Mouse (Mus musculus): ENCODE measurements around the gene Pla2g16. TPM values are rescaled to one million over a fixed set of nuclear protein-coding genes. Genes with fewer than 3 reads are reported as not detected.

Gene Pla2g16
- polyA plus RNA-seq (2012; rRNA removed), result 21.1 and 30.7 TPM in 2 replicates

DNA sequence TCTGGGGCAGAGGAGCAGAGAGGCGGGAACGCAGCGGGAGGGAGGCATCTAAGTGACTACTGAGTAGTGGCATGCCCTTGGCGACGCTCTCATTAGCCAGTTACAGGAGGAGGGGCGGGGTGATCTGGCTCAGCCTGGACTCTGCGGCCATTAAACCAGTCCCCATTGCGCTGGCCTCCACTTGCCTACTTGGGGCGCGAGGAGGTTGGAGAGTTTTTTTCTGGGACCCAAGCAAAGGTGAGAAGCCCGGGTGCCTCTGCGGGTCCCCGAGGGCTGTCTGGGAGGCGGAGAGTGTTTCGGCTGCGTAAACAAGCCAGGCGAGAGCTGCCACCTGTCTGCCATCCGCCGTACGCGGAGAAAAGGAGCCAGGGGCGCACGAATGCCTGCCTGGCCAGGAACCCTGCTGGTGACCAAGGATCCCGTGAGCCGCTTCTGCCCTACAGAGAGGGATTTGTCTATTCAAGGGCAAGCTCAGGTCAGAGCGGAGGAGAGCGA lies at the start of gene Pla2g16:
Gene Pla2g16 (plus strand): TSS at position 132 of the 495 bp plus-strand sequence.
- Histone ChIP-seq H3K27me3 (ENCODE audit: control insufficient read depth, insufficient read depth, low read length) (no peaks in the 10 kb centered on the region), H3K27ac (ENCODE audit: control insufficient read depth, insufficient read depth, low read length) (peak within 1 kb of the TSS; percentile 33), H3K4me3 (ENCODE audit: control insufficient read depth, insufficient read depth, low read length) (peak within 1 kb of the TSS; percentile 61), H3K4me1 (replicated peaks; ENCODE audit: control insufficient read depth, insufficient read depth, low read length) (peaks cover 9% of the 10 kb centered on the region), H3K36me3 (ENCODE audit: control insufficient read depth, insufficient read depth, low read length) (no peaks in the 10 kb centered on the region)
- TF ChIP-seq CTCF (IDR thresholded peaks at IDR 0.05; ENCODE audit: borderline replicate concordance, control insufficient read depth, extremely low read depth, insufficient read depth, low read length, poor library complexity) (no peak), POLR2A (IDR thresholded peaks at IDR 0.05; ENCODE audit: control insufficient read depth, extremely low read depth, insufficient read depth, low read length, poor library complexity) (no peak)
- under 1% methylated on average over 27 of the region's 27 CpGs for WGBS
- DNase-seq, result peak; percentile 72

DNA sequence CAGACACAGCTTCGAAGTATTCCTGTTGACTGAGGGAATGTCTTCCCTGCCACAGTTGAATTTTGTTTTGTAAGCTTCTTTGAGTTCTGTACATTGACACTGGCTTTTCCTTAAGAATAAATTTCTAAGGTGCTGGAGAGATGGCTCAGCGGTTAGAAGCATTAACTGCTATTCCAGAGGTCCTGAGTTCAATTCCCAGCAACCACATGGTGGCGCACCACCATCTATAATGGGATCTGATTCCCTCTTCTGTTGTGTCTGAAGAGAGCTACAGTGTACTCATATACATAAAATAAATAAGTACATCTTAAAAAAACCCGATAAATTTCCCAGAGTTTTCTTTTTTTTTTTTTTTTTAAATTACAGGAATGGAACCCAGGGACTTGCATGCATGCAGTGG lies 49.2 kb upstream of the Pla2g16 start:
- 93% methylated on average over 4 of the region's 4 CpGs for WGBS
- TF ChIP-seq POLR2A (IDR thresholded peaks at IDR 0.05; ENCODE audit: control insufficient read depth, extremely low read depth, insufficient read depth, low read length, poor library complexity), result no peak
- TF ChIP-seq CTCF (IDR thresholded peaks at IDR 0.05; ENCODE audit: borderline replicate concordance, control insufficient read depth, extremely low read depth, insufficient read depth, low read length, poor library complexity), result no peak
- DNase-seq, result peak; percentile 23
- Histone ChIP-seq H3K27me3 (ENCODE audit: control insufficient read depth, insufficient read depth, low read length) (no peaks in the 10 kb centered on the region), H3K4me1 (replicated peaks; ENCODE audit: control insufficient read depth, insufficient read depth, low read length) (no peaks in the 10 kb centered on the region), H3K27ac (ENCODE audit: control insufficient read depth, insufficient read depth, low read length) (no peak overlapping the region), H3K4me3 (ENCODE audit: control insufficient read depth, insufficient read depth, low read length) (no peak overlapping the region), H3K36me3 (ENCODE audit: control insufficient read depth, insufficient read depth, low read length) (peaks cover 6% of the 10 kb centered on the region)

DNA sequence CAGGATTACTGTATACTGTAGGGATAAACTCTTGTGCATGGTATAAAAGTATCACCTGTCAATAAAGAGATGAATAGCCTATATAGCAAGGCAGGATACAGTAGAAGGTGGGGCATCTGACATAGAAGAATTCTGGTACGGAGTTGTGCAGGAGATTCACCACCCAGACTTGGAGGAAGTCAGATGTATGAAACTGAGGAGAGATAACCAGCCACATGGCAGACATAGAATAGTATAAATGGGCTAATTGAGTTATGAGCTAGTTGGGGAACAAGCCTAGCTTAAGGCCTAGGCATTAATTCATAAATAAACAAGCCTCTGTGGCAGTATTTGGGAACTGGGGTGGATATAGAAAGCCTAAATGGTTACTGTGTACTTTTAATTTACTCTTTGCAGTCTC lies 40.8 kb upstream of the Pla2g16 start:
- Histone ChIP-seq H3K4me3 (ENCODE audit: control insufficient read depth, insufficient read depth, low read length) (no peak overlapping the region), H3K27ac (ENCODE audit: control insufficient read depth, insufficient read depth, low read length) (no peak overlapping the region), H3K27me3 (ENCODE audit: control insufficient read depth, insufficient read depth, low read length) (no peaks in the 10 kb centered on the region), H3K36me3 (ENCODE audit: control insufficient read depth, insufficient read depth, low read length) (peaks cover 29% of the 10 kb centered on the region), H3K4me1 (replicated peaks; ENCODE audit: control insufficient read depth, insufficient read depth, low read length) (no peaks in the 10 kb centered on the region)
- 93% methylated on average over 1 of the region's 1 CpGs for WGBS
- DNase-seq, result no peak
- TF ChIP-seq CTCF (IDR thresholded peaks at IDR 0.05; ENCODE audit: borderline replicate concordance, control insufficient read depth, extremely low read depth, insufficient read depth, low read length, poor library complexity) (no peak), POLR2A (IDR thresholded peaks at IDR 0.05; ENCODE audit: control insufficient read depth, extremely low read depth, insufficient read depth, low read length, poor library complexity) (no peak)

DNA sequence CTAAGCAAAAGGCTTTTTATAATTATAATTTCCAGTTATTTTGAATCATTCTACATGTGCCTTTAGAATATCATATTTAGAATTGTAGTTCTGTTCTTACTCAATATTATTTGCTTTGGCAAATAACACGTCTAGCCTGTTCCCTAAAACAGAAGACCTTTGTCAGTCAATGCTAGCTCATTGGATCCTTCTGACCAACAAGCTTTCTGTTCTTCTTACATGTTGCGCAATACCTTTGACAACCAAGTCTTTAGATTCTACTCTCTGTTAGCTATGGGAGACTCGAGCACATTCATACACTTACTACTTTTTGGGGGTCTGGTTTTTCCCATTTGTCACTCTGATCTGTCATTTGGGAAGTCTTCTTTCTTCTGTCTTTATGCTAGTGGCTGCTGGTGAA lies 35.6 kb upstream of the Pla2g16 start:
- 96% methylated on average over 3 of the region's 3 CpGs for WGBS
- Histone ChIP-seq H3K36me3 (ENCODE audit: control insufficient read depth, insufficient read depth, low read length) (peaks cover 59% of the 10 kb centered on the region), H3K4me3 (ENCODE audit: control insufficient read depth, insufficient read depth, low read length) (no peak overlapping the region), H3K4me1 (replicated peaks; ENCODE audit: control insufficient read depth, insufficient read depth, low read length) (no peaks in the 10 kb centered on the region), H3K27me3 (ENCODE audit: control insufficient read depth, insufficient read depth, low read length) (no peaks in the 10 kb centered on the region), H3K27ac (ENCODE audit: control insufficient read depth, insufficient read depth, low read length) (no peak overlapping the region)
- TF ChIP-seq CTCF (IDR thresholded peaks at IDR 0.05; ENCODE audit: borderline replicate concordance, control insufficient read depth, extremely low read depth, insufficient read depth, low read length, poor library complexity) (no peak), POLR2A (IDR thresholded peaks at IDR 0.05; ENCODE audit: control insufficient read depth, extremely low read depth, insufficient read depth, low read length, poor library complexity) (no peak)
- no peak for DNase-seq

DNA sequence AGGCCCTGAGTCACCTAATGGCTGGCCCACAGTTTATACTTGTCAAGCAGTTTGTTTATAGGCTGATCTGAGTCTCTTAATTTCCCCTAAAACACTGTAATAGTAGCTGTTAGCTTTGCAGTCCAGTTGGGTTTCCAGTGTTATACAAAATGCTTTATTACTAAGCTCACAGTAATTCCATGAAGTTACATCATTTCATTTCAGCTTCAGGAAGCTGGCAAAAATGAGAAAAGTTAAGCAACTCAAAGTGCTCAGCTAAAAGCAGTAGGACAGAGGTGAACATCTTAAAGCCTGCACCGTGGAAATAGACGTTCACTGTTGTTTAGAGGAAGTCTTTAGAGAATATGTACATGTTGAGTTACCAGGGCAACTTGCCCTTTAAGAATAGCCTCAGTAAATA lies 34.4 kb upstream of the Pla2g16 start:
- no peaks in the 10 kb centered on the region for H3K4me1 ChIP-seq (replicated peaks; ENCODE audit: control insufficient read depth, insufficient read depth, low read length)
- no peak overlapping the region for H3K27ac ChIP-seq (ENCODE audit: control insufficient read depth, insufficient read depth, low read length)
- 97% methylated on average over 2 of the region's 2 CpGs for WGBS
- peaks cover 51% of the 10 kb centered on the region for H3K36me3 ChIP-seq (ENCODE audit: control insufficient read depth, insufficient read depth, low read length)
- H3K4me3 ChIP-seq (ENCODE audit: control insufficient read depth, insufficient read depth, low read length), result no peak overlapping the region
- no peak for DNase-seq
- TF ChIP-seq CTCF (IDR thresholded peaks at IDR 0.05; ENCODE audit: borderline replicate concordance, control insufficient read depth, extremely low read depth, insufficient read depth, low read length, poor library complexity), result no peak
- no peaks in the 10 kb centered on the region for H3K27me3 ChIP-seq (ENCODE audit: control insufficient read depth, insufficient read depth, low read length)

DNA sequence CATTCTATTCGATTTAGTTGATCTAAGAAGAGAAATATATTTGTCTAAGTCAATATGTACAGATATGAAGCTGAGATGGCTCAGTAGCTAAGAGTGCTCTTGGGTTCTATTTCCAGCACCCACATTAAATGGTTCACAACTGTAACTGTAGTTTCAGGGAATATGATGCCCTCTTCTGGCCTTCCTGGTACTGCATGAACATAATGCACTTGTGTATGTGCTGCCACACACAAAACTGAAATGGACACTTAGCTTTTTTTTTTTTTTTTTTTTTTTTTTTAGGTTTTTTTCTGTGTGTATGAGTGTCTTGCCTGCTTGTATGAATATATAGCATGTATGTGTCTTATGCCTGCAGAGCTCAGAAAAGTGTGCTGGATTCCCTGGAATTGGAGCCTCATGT lies 34.0 kb upstream of the Pla2g16 start:
- H3K27me3 ChIP-seq (ENCODE audit: control insufficient read depth, insufficient read depth, low read length), result no peaks in the 10 kb centered on the region
- no peak overlapping the region for H3K27ac ChIP-seq (ENCODE audit: control insufficient read depth, insufficient read depth, low read length)
- no peak for TF ChIP-seq POLR2A (IDR thresholded peaks at IDR 0.05; ENCODE audit: control insufficient read depth, extremely low read depth, insufficient read depth, low read length, poor library complexity)
- TF ChIP-seq CTCF (IDR thresholded peaks at IDR 0.05; ENCODE audit: borderline replicate concordance, control insufficient read depth, extremely low read depth, insufficient read depth, low read length, poor library complexity), result no peak
- WGBS, result 91% methylated on average over 1 of the region's 1 CpGs
- H3K4me3 ChIP-seq (ENCODE audit: control insufficient read depth, insufficient read depth, low read length), result no peak overlapping the region
- peaks cover 49% of the 10 kb centered on the region for H3K36me3 ChIP-seq (ENCODE audit: control insufficient read depth, insufficient read depth, low read length)
- H3K4me1 ChIP-seq (replicated peaks; ENCODE audit: control insufficient read depth, insufficient read depth, low read length), result no peaks in the 10 kb centered on the region
- DNase-seq, result peak; percentile 41

DNA sequence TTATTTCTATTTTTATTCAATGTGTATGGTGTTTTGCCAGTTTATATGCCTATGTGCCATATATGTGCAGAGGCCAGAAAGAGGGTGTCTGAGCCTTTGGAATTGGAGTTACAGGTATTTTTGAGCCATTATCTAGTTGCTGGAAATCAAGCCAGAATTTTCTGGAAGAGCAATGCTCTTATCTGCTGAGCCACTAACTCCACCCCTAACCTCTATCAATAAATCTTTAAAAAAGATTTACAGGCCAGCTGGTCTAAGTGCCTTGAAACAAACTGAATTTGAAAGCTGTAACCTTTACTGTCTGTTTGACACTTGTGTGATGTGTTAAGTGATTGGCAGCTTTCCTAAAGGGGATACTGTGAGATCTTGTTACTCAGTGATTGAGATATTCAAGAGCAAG lies 33.5 kb upstream of the Pla2g16 start:
- H3K27me3 ChIP-seq (ENCODE audit: control insufficient read depth, insufficient read depth, low read length), result no peaks in the 10 kb centered on the region
- no peak for DNase-seq
- H3K36me3 ChIP-seq (ENCODE audit: control insufficient read depth, insufficient read depth, low read length), result peaks cover 44% of the 10 kb centered on the region
- no peak overlapping the region for H3K4me3 ChIP-seq (ENCODE audit: control insufficient read depth, insufficient read depth, low read length)
- no peak overlapping the region for H3K27ac ChIP-seq (ENCODE audit: control insufficient read depth, insufficient read depth, low read length)
- TF ChIP-seq POLR2A (IDR thresholded peaks at IDR 0.05; ENCODE audit: control insufficient read depth, extremely low read depth, insufficient read depth, low read length, poor library complexity), result no peak
- TF ChIP-seq CTCF (IDR thresholded peaks at IDR 0.05; ENCODE audit: borderline replicate concordance, control insufficient read depth, extremely low read depth, insufficient read depth, low read length, poor library complexity), result no peak
- H3K4me1 ChIP-seq (replicated peaks; ENCODE audit: control insufficient read depth, insufficient read depth, low read length), result no peaks in the 10 kb centered on the region

Measured in thymus, adult 2 months (tissue).